Mouse (Mus musculus) intestine, embryonic 14.5 days (tissue): ENCODE results near the gene Dido1. TPM values are rescaled to one million over a fixed set of nuclear protein-coding genes. Genes with fewer than 3 reads are reported as not detected.

Experiments
- ATAC-seq: fragments of 200-750 bp; cut with Nextera tagmentation; replicated peaks from 2 replicates; pipeline ENCODE4 v1.8.0; 2017; ENCODE audit warnings: low read depth, moderate number of reproducible peaks, moderate TSS enrichment, moderate library complexity; ENCODE audit not compliant: low FRiP score, low TSS enrichment
- DNase-seq: peaks from one replicate; pipeline ENCODE4 v3.0.0-alpha.2; 2018; ENCODE audit warnings: low spot score
- H3K27ac ChIP-seq: fragments of 300-500 bp; sonication (generic); 2 replicates; pipeline ENCODE4 v1.5.1; 2014; ENCODE audit warnings: low read depth, mild to moderate bottlenecking, control low read depth
- H3K27me3 ChIP-seq: fragments of 300-500 bp; sonication (generic); replicated peaks from 2 replicates; pipeline ENCODE4 v1.6.1; 2014; ENCODE audit warnings: low read length, control low read depth; ENCODE audit not compliant: control insufficient read depth, insufficient read depth
- H3K36me3 ChIP-seq: fragments of 300-500 bp; sonication (generic); 2 replicates; pipeline ENCODE4 v1.6.1; 2014; ENCODE audit warnings: low read length, control low read depth; ENCODE audit not compliant: control insufficient read depth, insufficient read depth
- H3K4me1 ChIP-seq: fragments of 300-500 bp; sonication (generic); replicated peaks from 2 replicates; pipeline ENCODE4 v1.6.1; 2014; ENCODE audit warnings: low read length, control low read depth, mixed read lengths; ENCODE audit not compliant: control insufficient read depth, insufficient read depth
- H3K4me2 ChIP-seq: fragments of 300-500 bp; sonication (generic); 2 replicates; pipeline ENCODE4 v1.6.1; 2014; ENCODE audit warnings: low read length
- H3K4me3 ChIP-seq: fragments of 300-500 bp; sonication (generic); 2 replicates; pipeline ENCODE4 v1.5.1; 2014; ENCODE audit warnings: low read depth, low read length, control low read depth, mixed read lengths
- H3K9ac ChIP-seq: fragments of 300-500 bp; sonication (generic); 2 replicates; pipeline ENCODE4 v1.6.1; 2014; ENCODE audit warnings: mild to moderate bottlenecking, low read length
- H3K9me3 ChIP-seq: fragments of 300-500 bp; sonication (generic); 2 replicates; pipeline ENCODE4 v1.6.1; 2016; ENCODE audit warnings: low read length, control low read depth; ENCODE audit not compliant: control insufficient read depth
- WGBS: fragments of 180-500 bp; shearing (Covaris S2); extraction: QIAGEN DNeasy Blood & Tissue Kit; methylation state at CpG from one replicate; pipeline ENCODE4 v1.1.7; 2014; 5-methylcytosine and 5-hydroxymethylcytosine counted together
- polyA plus RNA-seq: library from polyadenylated mRNA; unstranded; fragments of >200 nt; fragmentation: Nextera tagmentation; extraction: Ambion mirVana; gene quantifications from 2 replicates; pipeline ENCODE4 v1.2.1, GENCODE M21; 2014

Dido1 gene
- polyA plus RNA-seq, 1 experiment from 2014 or later = 31.0 TPM

- H3K27me3 ChIP-seq = no peaks in the 10 kb centered on the region
- H3K9ac ChIP-seq = no peak overlapping the region
- 83% methylated on average over 2 of the region's 2 CpGs for WGBS
- no peaks in the 10 kb centered on the region for H3K9me3 ChIP-seq
- no peak overlapping the region for H3K27ac ChIP-seq
- no peak for DNase-seq
- no peak for ATAC-seq
- H3K4me1 ChIP-seq = no peaks in the 10 kb centered on the region
- H3K36me3 ChIP-seq = peaks cover 93% of the 10 kb centered on the region
- H3K4me2 ChIP-seq = no peak overlapping the region
- H3K4me3 ChIP-seq = no peak overlapping the region
Measured at GRCm38 (mm10) chr2:180683524-180683923, 26.3 kb downstream of the Dido1 start.

GRCm38 (mm10) chr2:180681225-180681624 is 28.6 kb downstream of the Dido1 start:
- no peak overlapping the region for H3K4me2 ChIP-seq

GRCm38 (mm10) chr2:180678609-180679140 is 31.1 kb downstream of the Dido1 start:
- 27% methylated on average over 4 of the region's 4 CpGs for WGBS
- H3K27me3 ChIP-seq = no peaks in the 10 kb centered on the region
- H3K9ac ChIP-seq = no peak overlapping the region
- no peaks in the 10 kb centered on the region for H3K9me3 ChIP-seq
- no peak overlapping the region for H3K4me3 ChIP-seq
- H3K27ac ChIP-seq = no peak overlapping the region
- peaks cover 60% of the 10 kb centered on the region for H3K36me3 ChIP-seq
- DNase-seq (peak; percentile 88), ATAC-seq (peak; percentile 52)
- H3K4me1 ChIP-seq = no peaks in the 10 kb centered on the region
- H3K4me2 ChIP-seq = no peak overlapping the region

More at GRCm38 (mm10) chr2:180681225-180681624, 28.6 kb downstream of the Dido1 start:
- H3K4me3 ChIP-seq = no peak overlapping the region
- WGBS = 71% methylated on average over 2 of the region's 2 CpGs
- H3K27ac ChIP-seq = no peak overlapping the region
- ATAC-seq (no peak), DNase-seq (no peak)
- no peaks in the 10 kb centered on the region for H3K4me1 ChIP-seq
- peaks cover 70% of the 10 kb centered on the region for H3K36me3 ChIP-seq
- no peak overlapping the region for H3K9ac ChIP-seq
- H3K9me3 ChIP-seq = no peaks in the 10 kb centered on the region
- no peaks in the 10 kb centered on the region for H3K27me3 ChIP-seq

GRCm38 (mm10) chr2:180676706-180677105 is 33.1 kb downstream of the Dido1 start:
- H3K4me3 ChIP-seq = no peak overlapping the region
- ATAC-seq (no peak), DNase-seq (no peak)
- H3K4me1 ChIP-seq = no peaks in the 10 kb centered on the region
- no peak overlapping the region for H3K9ac ChIP-seq
- H3K9me3 ChIP-seq = no peaks in the 10 kb centered on the region
- peaks cover 60% of the 10 kb centered on the region for H3K36me3 ChIP-seq
- H3K27me3 ChIP-seq = no peaks in the 10 kb centered on the region
- 81% methylated on average over 2 of the region's 2 CpGs for WGBS
- H3K4me2 ChIP-seq = no peak overlapping the region
- H3K27ac ChIP-seq = no peak overlapping the region

- no peak for ATAC-seq
- Histone ChIP-seq H3K27ac (no peak overlapping the region), H3K9me3 (no peaks in the 10 kb centered on the region)
Measured at GRCm38 (mm10) chr2:180662008-180662407, 47.8 kb downstream of the Dido1 start.

GRCm38 (mm10) chr2:180660521-180660920 is 49.3 kb downstream of the Dido1 start:
- DNase-seq (no peak), ATAC-seq (no peak)
- Histone ChIP-seq H3K4me2 (no peak overlapping the region), H3K9me3 (no peaks in the 10 kb centered on the region), H3K36me3 (peaks cover 32% of the 10 kb centered on the region), H3K9ac (no peak overlapping the region), H3K4me3 (no peak overlapping the region), H3K27me3 (no peaks in the 10 kb centered on the region), H3K4me1 (no peaks in the 10 kb centered on the region), H3K27ac (no peak overlapping the region)
- 93% methylated on average over 5 of the region's 5 CpGs for WGBS

More at GRCm38 (mm10) chr2:180662008-180662407, 47.8 kb downstream of the Dido1 start:
- H3K4me3 ChIP-seq = no peak overlapping the region
- WGBS = 90% methylated on average over 4 of the region's 4 CpGs
- no peaks in the 10 kb centered on the region for H3K27me3 ChIP-seq
- no peaks in the 10 kb centered on the region for H3K4me1 ChIP-seq
- H3K4me2 ChIP-seq = no peak overlapping the region
- H3K9ac ChIP-seq = no peak overlapping the region
- H3K36me3 ChIP-seq = peaks cover 47% of the 10 kb centered on the region
- no peak for DNase-seq

DNA sequence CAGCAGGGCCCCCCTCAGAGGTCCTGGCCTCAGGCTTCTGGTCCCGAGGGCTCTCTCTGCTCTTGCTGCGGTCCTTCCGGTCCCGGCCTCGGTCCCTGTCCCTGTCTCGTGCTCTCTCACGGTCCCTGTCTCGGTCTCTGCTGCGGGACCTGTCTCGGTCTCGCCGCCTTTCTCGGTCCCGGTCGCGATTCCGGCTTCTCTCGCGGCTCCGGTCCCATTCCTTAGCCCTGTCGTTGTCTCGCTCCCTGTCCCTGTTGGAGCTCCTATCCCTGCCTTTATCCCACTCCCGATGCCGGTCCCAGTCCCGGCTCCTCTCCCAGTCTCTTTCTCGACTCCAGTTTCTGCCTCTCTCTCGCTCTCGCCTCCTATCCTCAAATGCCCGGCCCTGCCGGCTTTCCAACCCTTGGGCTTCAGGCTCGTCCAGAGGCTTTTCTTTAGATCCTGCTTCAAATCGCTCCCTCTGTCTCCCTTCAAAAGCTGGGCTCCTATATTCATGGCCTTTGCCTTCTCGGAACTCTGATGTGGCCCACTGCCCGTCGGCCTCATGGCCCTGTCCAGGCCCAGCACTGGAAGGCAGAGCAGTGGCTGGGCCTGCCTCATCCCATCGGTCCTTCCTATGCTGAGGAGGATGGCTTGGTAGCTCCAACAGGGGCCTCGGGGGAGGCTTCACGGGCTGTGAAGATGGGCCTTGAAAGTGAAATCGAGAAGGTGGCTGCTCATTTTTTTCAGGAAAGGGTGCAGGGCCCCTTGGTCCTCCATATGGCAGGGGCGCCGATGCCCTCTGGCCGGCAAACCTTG is 50.2 kb downstream of the Dido1 start:
- no peak for ATAC-seq
- Histone ChIP-seq H3K36me3 (peaks cover 23% of the 10 kb centered on the region), H3K27ac (no peak overlapping the region), H3K4me3 (no peak overlapping the region), H3K9me3 (no peaks in the 10 kb centered on the region), H3K9ac (peak overlapping the region; percentile 27; the same call in 1 of the 2 replicates), H3K4me1 (no peaks in the 10 kb centered on the region), H3K27me3 (no peaks in the 10 kb centered on the region), H3K4me2 (peak overlapping the region; percentile 34)
- DNase-seq = no peak
- WGBS = 34% methylated on average over 42 of the region's 42 CpGs

DNA sequence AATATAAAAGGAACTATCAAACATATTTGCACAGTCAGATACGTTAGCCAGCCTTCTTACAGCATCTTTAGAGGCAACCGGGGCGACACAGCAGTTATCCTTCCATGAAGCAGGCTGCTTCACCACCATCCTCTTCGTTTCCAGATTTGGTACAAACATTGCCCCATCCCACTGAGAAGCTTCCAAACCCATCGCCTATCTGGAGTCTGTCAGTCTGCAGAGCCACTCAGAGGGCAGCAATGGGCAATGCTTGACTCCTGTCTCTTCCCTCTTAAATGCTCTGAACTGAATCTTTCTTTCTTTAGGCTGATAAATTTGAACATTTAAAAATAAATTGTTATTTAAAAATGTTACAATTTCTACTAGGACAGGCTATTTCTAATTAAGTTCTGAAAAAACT is 51.4 kb downstream of the Dido1 start:
- no peak for ATAC-seq
- Histone ChIP-seq H3K27ac (no peak overlapping the region), H3K9ac (no peak overlapping the region), H3K4me3 (no peak overlapping the region), H3K4me1 (no peaks in the 10 kb centered on the region), H3K9me3 (no peaks in the 10 kb centered on the region), H3K27me3 (no peaks in the 10 kb centered on the region), H3K4me2 (no peak overlapping the region), H3K36me3 (peaks cover 23% of the 10 kb centered on the region)
- DNase-seq = peak; percentile 35
- WGBS = 86% methylated on average over 5 of the region's 5 CpGs
